Mouse (Mus musculus) midbrain, embryonic 12.5 days (tissue): ENCODE data around the gene Psenen. TPM values are rescaled to one million over a fixed set of nuclear protein-coding genes. Genes with fewer than 3 reads are reported as not detected.

Experiments used
- ATAC-seq: fragments of 200-750 bp; cut with Nextera tagmentation; 2 replicates; pipeline ENCODE4 v1.8.0; 2017; ENCODE audit warnings: low read depth, moderate TSS enrichment, moderate library complexity; ENCODE audit not compliant: low FRiP score
- H3K27ac ChIP-seq: fragments of 300-500 bp; sonication (generic); replicated peaks from 2 replicates; pipeline ENCODE4 v1.5.1; 2016; ENCODE audit warnings: mild to moderate bottlenecking
- H3K27me3 ChIP-seq: fragments of 300-500 bp; sonication (generic); 2 replicates; pipeline ENCODE4 v1.6.1; 2016; ENCODE audit warnings: mild to moderate bottlenecking
- H3K36me3 ChIP-seq: fragments of 300-500 bp; sonication (generic); 2 replicates; pipeline ENCODE4 v1.6.1; 2016
- H3K4me1 ChIP-seq: fragments of 300-500 bp; sonication (generic); 2 replicates; pipeline ENCODE4 v1.6.1; 2016
- H3K4me2 ChIP-seq: fragments of 300-500 bp; sonication (generic); replicated peaks from 2 replicates; pipeline ENCODE4 v1.6.1; 2016; ENCODE audit warnings: mild to moderate bottlenecking, moderate library complexity
- H3K4me3 ChIP-seq: fragments of 300-500 bp; sonication (generic); 2 replicates; pipeline ENCODE4 v1.5.1; 2016; ENCODE audit warnings: mild to moderate bottlenecking
- H3K9ac ChIP-seq: fragments of 300-500 bp; sonication (generic); replicated peaks from 2 replicates; pipeline ENCODE4 v1.6.1; 2016; ENCODE audit warnings: mild to moderate bottlenecking, moderate library complexity
- H3K9me3 ChIP-seq: fragments of 300-500 bp; sonication (generic); 2 replicates; pipeline ENCODE4 v1.6.1; 2016; ENCODE audit warnings: mild to moderate bottlenecking
- WGBS: fragments of 180-500 bp; shearing (Covaris S2); methylation state at CpG from one replicate; pipeline ENCODE4 v1.1.7; 2016; 5-methylcytosine and 5-hydroxymethylcytosine counted together
- polyA plus RNA-seq: library from polyadenylated mRNA; unstranded; fragments of >200 nt; fragmentation: Nextera tagmentation; extraction: Ambion mirVana; gene quantifications from 2 replicates; pipeline ENCODE4 v1.2.1, GENCODE M21; 2016

The Psenen gene
- polyA plus RNA-seq, 1 experiment from 2014 or later: 144 TPM

DNA sequence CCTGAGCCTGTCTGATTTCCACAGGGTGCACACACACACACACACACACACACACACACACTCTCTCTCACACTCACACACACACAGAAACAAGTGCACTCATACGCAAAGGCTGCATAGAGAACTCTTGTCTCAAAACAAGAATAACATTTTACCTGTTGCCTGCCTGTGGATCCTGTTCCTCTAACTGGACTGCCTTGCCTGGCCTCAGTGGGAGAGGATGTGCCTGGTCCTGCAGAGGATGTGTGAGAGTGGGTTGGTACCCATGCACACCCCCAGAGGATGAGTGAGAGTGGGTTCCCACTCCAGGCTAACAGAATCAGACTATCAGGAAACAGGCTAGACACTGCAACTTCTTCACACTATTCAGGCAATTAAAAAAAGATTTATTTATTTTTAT is 12.8 kb downstream of the Psenen start:
- Histone ChIP-seq H3K9ac (no peak overlapping the region), H3K4me3 (no peak overlapping the region), H3K27me3 (peaks cover 10% of the 10 kb centered on the region; the same call in 1 of the 2 replicates), H3K4me1 (peaks cover 16% of the 10 kb centered on the region), H3K4me2 (no peak overlapping the region), H3K27ac (no peak overlapping the region), H3K36me3 (peaks cover 40% of the 10 kb centered on the region), H3K9me3 (no peaks in the 10 kb centered on the region)
- 100% methylated on average over 1 of the region's 1 CpGs for WGBS
- no peak for ATAC-seq

DNA sequence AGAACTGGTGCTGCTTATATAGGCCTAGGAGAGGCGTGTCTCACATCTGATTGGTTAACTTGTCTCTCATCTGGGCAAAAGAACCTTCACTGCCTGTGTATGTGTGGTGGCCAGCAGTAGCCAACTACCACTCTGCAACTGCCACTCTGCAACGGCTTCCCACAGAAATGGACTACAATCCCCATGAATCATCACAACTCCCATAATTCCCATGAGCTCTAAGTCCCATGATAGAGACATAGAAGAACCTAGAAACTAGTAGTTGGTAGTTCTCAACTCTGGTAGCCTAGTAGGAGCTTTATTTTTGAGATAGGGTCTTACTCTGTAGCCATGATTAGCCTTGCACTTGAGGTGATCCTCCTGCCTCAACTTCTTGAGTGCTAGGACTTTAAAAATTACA is 13.5 kb downstream of the Psenen start:
- Histone ChIP-seq H3K36me3 (peaks cover 33% of the 10 kb centered on the region; the same call in 1 of the 2 replicates), H3K9ac (no peak overlapping the region), H3K4me3 (no peak overlapping the region), H3K27me3 (peaks cover 10% of the 10 kb centered on the region; the same call in 1 of the 2 replicates), H3K27ac (no peak overlapping the region), H3K9me3 (no peaks in the 10 kb centered on the region), H3K4me2 (no peak overlapping the region), H3K4me1 (peaks cover 16% of the 10 kb centered on the region)
- WGBS: 93% methylated on average over 2 of the region's 2 CpGs
- ATAC-seq: no peak

DNA sequence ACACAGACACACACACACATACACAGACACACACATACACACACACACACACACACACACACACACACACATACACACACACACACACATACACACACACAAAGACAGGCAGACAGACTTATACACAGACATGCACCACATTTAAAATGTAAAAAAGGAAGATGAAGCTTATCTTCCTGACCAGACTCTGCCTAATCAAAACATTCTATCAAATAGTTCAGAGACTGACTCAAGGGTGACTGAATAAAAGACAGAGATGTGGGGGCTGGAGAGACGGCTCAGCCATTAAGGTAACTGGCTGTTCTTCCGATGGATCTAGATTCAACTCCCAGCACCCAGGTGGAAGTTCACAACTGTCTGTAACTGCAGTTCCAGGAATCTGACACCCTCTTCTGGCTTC is 19.1 kb downstream of the Psenen start:
- Histone ChIP-seq H3K9me3 (no peaks in the 10 kb centered on the region), H3K4me2 (no peak overlapping the region), H3K4me1 (no peaks in the 10 kb centered on the region), H3K27me3 (no peaks in the 10 kb centered on the region), H3K9ac (no peak overlapping the region; the same call in 1 of the 2 replicates), H3K4me3 (no peak overlapping the region), H3K27ac (no peak overlapping the region), H3K36me3 (peaks cover 63% of the 10 kb centered on the region)
- 96% methylated on average over 2 of the region's 2 CpGs for WGBS
- no peak for ATAC-seq

DNA sequence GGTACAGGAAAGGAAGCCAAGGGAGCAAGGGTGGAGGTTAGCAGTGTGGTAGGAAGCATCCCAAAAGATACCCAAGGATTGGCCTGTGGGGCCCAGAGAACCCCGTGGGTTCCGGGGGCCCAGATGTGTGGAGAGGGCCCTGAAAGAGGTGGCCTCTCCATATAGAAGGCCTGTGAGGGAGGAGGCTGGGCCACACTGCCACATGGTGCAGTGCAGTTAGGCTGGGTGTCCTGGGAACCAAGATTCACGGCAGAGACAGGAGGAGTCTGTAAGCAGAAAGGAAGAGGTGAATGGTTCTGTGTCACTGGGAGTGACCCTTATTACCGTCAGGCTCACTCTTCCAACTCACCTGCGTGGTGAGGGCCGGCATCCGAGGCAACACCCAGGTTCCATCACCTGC is 22.9 kb downstream of the Psenen start:
- no peak for ATAC-seq

DNA sequence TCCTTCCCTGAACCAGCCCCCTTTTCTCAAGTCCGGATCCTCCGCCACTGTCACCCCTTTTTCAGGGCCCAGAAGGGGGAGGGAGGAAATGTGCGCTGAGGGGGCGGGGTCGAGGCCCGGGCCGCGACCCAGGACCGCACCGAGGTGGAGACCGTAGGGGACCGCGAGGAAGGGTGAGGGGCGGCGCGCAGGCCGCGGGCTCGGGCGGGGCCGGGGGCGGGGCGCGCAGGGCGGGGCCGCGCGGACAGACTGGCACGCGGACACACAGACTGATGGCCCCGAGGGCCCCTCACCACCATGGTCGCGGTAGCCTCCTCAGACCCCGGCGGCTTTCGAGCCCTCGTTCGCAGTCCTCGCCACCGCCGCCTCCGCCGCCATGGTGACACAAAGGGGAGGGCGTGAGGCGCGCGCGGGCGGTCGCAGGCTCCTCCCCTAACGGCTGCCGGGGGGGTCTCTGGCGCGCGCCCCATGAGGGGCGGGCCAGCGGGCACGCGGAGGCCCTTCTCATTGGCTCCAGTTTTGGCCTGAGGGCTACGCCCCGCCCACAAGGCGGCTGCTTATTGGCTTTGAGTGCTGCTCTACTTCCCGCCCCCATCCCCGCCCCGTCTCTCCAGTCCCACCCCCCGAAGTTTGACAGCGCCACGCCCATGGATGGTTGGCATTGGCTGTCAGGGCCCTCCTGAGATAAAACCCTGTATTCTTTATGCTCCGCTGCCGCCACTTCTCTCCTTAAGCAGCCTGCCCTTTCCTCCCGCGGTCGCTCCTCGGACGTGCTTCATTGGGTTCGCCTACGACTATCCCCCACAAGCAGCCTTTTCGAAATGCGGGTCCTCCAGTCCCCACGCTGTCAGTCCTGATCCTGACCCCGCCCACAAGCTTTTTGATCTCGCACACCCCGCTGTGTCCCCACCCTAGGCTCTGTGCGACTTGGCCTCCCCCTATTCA is 28.5 kb downstream of the Psenen start, which contains the start of gene Arhgap33:
Gene Arhgap33, minus strand, starts transcription at position 428 of the 945 bp plus-strand sequence.
- Histone ChIP-seq H3K4me3 (peak within 1 kb of the TSS; percentile 82), H3K36me3 (peaks cover 47% of the 10 kb centered on the region), H3K4me1 (peaks cover 35% of the 10 kb centered on the region), H3K9ac (peak within 1 kb of the TSS; percentile 91), H3K27ac (peak within 1 kb of the TSS; percentile 88), H3K27me3 (no peaks in the 10 kb centered on the region), H3K9me3 (no peaks in the 10 kb centered on the region), H3K4me2 (peak within 1 kb of the TSS; percentile 79)
- peak; percentile 91 for ATAC-seq
- under 1% methylated on average over 76 of the region's 84 CpGs for WGBS

More for the DNA sequence above, 22.9 kb downstream of the Psenen start:
- Histone ChIP-seq H3K9me3 (no peaks in the 10 kb centered on the region), H3K4me2 (no peak overlapping the region), H3K27me3 (no peaks in the 10 kb centered on the region), H3K27ac (no peak overlapping the region), H3K4me1 (peaks cover 5% of the 10 kb centered on the region), H3K9ac (no peak overlapping the region), H3K36me3 (peaks cover 50% of the 10 kb centered on the region), H3K4me3 (no peak overlapping the region)
- WGBS: 89% methylated on average over 7 of the region's 7 CpGs

DNA sequence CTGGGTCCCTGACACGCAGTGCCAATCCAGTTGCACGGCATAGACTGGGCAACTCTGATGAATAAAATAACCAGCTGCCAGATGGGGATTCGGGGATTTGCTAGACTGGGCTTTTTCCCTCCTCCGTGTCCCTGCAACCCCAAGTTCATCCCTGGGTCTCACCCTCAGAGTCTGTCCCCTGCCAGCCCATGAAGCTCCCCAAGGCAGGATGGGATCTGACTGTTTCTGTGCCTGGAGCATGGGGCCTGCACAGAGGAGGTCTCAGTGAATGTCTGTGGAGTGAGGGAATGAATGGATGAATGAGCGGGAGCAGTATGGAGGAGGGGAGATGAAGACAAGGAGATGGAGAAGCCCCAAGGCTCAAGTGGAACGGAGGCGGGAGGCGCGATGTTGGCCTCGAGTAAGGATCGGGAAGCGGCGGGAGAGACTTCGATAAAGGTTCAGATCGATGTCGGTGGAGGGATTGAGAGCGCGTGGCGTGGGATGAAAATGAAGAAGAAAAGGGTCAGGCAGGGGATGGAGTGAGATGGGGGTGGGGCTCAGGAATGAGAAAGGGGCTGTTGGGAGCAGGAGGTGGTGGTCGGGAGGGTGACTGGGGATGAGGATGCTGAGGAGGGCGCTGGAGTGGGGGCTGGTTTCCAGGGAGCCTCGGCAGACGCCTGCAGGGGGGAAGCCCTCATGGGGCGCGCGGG is 29.3 kb downstream of the Psenen start:
- Histone ChIP-seq H3K36me3 (peaks cover 48% of the 10 kb centered on the region), H3K4me2 (peak overlapping the region; percentile 79), H3K9ac (peak overlapping the region; percentile 91), H3K4me3 (peak overlapping the region; percentile 82), H3K27ac (peak overlapping the region; percentile 88), H3K9me3 (no peaks in the 10 kb centered on the region), H3K27me3 (no peaks in the 10 kb centered on the region), H3K4me1 (peaks cover 35% of the 10 kb centered on the region)
- 5% methylated on average over 26 of the region's 26 CpGs for WGBS
- peak; percentile 29 for ATAC-seq

DNA sequence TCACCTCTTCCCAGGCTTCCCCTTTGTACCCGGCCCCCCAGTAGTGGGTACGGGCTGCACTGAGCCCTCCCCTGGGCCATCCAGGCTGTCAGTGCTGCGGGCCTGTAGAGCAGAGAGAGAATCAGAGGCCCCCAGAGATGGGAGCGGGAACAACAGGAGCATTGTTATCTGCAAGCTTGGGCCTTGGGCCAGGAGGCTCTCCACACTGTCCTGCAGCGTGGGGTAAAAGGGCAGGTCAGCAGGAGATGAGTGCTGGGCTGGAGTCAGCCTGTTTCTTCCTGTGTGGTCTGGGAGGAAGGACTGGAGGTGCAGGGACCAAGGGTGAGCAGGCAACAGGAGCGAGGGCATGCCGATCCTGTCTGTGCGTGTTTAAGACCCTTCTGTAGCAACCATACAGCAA is 30.5 kb downstream of the Psenen start:
- H3K4me3 ChIP-seq: peak overlapping the region; percentile 82
- H3K9ac ChIP-seq: peak overlapping the region; percentile 91
- H3K27me3 ChIP-seq: no peaks in the 10 kb centered on the region
- H3K36me3 ChIP-seq: peaks cover 51% of the 10 kb centered on the region
- peak overlapping the region; percentile 79 for H3K4me2 ChIP-seq
- 11% methylated on average over 8 of the region's 8 CpGs for WGBS
- H3K27ac ChIP-seq: 0 out of 2 replicates have a peak overlapping the region, but pooled peaks have one; percentile 35
- peaks cover 35% of the 10 kb centered on the region for H3K4me1 ChIP-seq
- no peaks in the 10 kb centered on the region for H3K9me3 ChIP-seq
- no peak for ATAC-seq

DNA sequence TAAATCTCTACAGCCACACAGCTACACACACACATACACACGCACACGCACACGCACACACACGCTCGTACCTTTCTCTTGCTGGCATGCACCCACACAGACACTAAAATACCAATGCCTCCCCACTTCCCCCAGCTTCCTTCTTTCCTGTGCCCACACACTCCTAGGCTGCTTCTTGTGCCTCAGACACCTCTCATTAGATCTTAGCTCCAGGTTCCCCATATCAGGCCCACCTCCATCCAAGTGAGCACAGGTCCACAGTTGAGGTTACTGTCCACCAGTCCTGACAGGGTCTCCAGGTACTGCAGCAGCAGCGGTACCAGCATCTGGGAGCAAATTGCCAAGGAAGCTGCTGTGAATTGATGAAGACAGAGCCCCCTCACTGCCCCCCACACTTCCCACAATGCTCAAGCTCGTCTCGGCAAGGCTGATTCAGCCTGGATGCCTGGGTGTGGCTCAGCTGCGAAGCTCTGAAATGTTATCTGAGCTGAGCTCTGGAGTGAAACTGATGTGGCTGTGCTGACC is 32.1 kb downstream of the Psenen start:
- H3K27ac ChIP-seq: no peak overlapping the region
- ATAC-seq: no peak
- peak overlapping the region; percentile 41; the same call in 1 of the 2 replicates for H3K9ac ChIP-seq
- 0 out of 2 replicates have a peak overlapping the region, but pooled peaks have one; percentile 17 for H3K4me3 ChIP-seq
- peak overlapping the region; percentile 79; the same call in 1 of the 2 replicates for H3K4me2 ChIP-seq
- 86% methylated on average over 9 of the region's 9 CpGs for WGBS
- H3K9me3 ChIP-seq: no peaks in the 10 kb centered on the region
- no peaks in the 10 kb centered on the region for H3K27me3 ChIP-seq
- H3K36me3 ChIP-seq: peaks cover 66% of the 10 kb centered on the region
- H3K4me1 ChIP-seq: peaks cover 41% of the 10 kb centered on the region

DNA sequence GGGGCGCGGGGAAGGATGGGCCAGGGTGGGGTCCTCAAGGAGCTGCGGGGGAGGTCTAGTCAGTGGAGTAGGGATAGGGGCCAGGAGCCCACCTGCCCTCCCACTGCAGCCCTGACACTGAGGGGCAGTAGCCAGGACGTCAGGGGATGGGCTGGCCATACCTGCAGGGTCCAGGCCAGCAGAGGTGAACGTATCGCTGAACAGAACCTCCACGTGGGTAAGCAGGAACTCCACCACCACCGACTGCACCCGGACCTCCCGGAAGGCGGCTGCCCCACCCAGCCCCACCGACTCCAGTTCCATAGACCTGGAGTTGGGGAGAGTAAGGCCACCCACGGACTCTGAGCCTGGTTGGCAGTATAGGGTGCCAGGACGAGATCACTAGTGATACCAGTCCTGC is 36.4 kb downstream of the Psenen start:
- ATAC-seq: no peak
- H3K27me3 ChIP-seq: no peaks in the 10 kb centered on the region
- peaks cover 100% of the 10 kb centered on the region for H3K36me3 ChIP-seq
- no peaks in the 10 kb centered on the region for H3K9me3 ChIP-seq
- H3K4me3 ChIP-seq: no peak overlapping the region
- no peak overlapping the region for H3K27ac ChIP-seq
- H3K9ac ChIP-seq: peak overlapping the region; percentile 24; the same call in 1 of the 2 replicates
- WGBS: 90% methylated on average over 14 of the region's 14 CpGs
- no peak overlapping the region for H3K4me2 ChIP-seq
- peaks cover 19% of the 10 kb centered on the region for H3K4me1 ChIP-seq

DNA sequence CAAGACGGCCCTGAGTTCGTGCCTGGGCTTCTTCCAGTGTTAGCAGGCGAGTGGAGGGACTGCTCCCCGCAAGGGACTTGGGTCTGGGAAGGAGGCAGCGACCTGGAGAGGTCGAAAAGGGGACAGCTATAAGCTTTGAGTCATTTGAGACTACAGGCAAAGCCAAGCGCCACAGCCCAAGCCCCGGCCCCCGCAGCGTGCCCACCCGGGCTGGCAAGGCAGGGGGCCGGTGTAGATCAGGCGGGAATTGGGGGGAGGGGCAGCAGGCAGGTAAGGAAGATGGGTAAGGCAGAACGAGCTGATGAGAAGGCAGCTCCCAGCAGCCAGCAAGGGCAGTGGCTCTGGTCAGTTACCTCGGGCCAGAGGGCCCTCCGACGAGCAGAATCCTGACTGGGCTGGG is 37.0 kb downstream of the Psenen start:
- WGBS: 21% methylated on average over 17 of the region's 17 CpGs
- Histone ChIP-seq H3K4me3 (no peak overlapping the region), H3K9ac (0 out of 2 replicates have a peak overlapping the region, but pooled peaks have one; percentile 24), H3K9me3 (no peaks in the 10 kb centered on the region), H3K27me3 (no peaks in the 10 kb centered on the region), H3K4me1 (peaks cover 14% of the 10 kb centered on the region), H3K4me2 (no peak overlapping the region), H3K36me3 (peaks cover 94% of the 10 kb centered on the region), H3K27ac (no peak overlapping the region)
- no peak for ATAC-seq

DNA sequence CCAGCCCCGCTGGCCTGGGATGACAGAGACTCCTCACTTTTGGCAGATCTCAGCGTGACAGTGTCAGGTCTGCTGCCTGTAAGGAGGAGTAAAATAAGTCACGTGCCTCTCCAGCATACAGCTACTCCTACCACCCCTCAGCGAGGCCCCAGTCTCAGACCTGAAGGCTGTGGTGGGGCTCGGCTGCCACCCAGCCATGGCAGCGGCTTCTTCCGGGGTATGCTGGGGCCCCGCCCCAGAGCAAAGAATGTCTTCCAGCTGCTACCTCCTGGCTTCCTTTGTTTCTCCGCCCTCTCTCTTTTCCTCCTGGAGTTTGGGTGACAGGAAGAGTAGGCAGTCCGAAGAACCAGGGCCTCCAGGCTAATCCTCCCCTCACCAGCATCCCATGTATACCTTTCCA is 37.5 kb downstream of the Psenen start:
- peaks cover 10% of the 10 kb centered on the region; the same call in 1 of the 2 replicates for H3K4me1 ChIP-seq
- no peaks in the 10 kb centered on the region for H3K9me3 ChIP-seq
- no peak for ATAC-seq
- no peaks in the 10 kb centered on the region for H3K27me3 ChIP-seq
- H3K36me3 ChIP-seq: peaks cover 90% of the 10 kb centered on the region
- no peak overlapping the region for H3K4me2 ChIP-seq
- no peak overlapping the region for H3K9ac ChIP-seq
- H3K4me3 ChIP-seq: no peak overlapping the region
- no peak overlapping the region for H3K27ac ChIP-seq
- 31% methylated on average over 10 of the region's 10 CpGs for WGBS
